Mouse (Mus musculus): ENCODE data around the gene Chchd3.

GRCm38 (mm10) chr6:33094671-33095233 is 34.7 kb upstream of the Chchd3 start:
- no peak for TF ChIP-seq POLR2AphosphoS2 (IDR thresholded peaks at IDR 0.05; ENCODE audit: insufficient read length, low read depth)
- no peak for TF ChIP-seq MAX (IDR thresholded peaks at IDR 0.05; ENCODE audit: low read depth)
- peak; percentile 34 for TF ChIP-seq POLR2A (IDR thresholded peaks at IDR 0.05; ENCODE audit: insufficient read length, low read depth)
